Mouse (Mus musculus): ENCODE measurements around the gene Tram2. TPM values are rescaled to one million over a fixed set of nuclear protein-coding genes. Genes with fewer than 3 reads are reported as not detected.
A peak's percentile ranks its signal among the peaks of the same experiment; 100 is the strongest.

Tram2 gene
- total and polyA plus RNA-seq, 3 experiments: 0.54 to 2.9 TPM; not detected in 1

DNA sequence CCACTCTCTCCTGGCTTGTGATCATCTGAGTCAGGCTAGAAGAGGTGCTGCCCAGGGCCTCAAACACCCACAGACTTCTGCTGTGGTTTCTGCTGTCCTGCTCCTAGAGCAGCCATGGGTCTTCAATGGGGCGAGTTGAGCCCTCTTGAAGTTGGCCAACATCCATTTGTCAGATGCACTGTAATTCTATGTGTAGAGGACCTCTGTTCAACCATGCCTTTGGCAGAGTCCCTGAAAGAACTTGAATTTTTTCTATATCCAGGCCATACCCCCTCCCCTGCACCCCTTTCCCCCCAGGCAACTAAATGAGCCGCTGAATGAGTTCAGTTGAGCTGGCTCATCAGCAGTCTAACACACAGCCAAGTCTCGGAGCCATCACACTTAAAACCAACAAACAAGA, 39.5 kb downstream of the Tram2 start:
- TF ChIP-seq ETS1 (IDR thresholded peaks at IDR 0.05; ENCODE audit: low read depth, low read length): no peak
- no peak overlapping the region for H3K4me3 ChIP-seq (ENCODE audit: control insufficient read depth in 1 of 2, insufficient read depth in 1 of 2, low read depth in 2 of 2, low read length in 2 of 2)
- no peak overlapping the region for H3K27ac ChIP-seq (ENCODE audit: control insufficient read depth, low read depth, low read length)
- no peaks in the 10 kb centered on the region for H3K9me3 ChIP-seq (replicated peaks; ENCODE audit: insufficient read depth, low read length)
- H3K9ac ChIP-seq (ENCODE audit: control insufficient read depth, low read depth, low read length, poor library complexity, severe bottlenecking): no peak overlapping the region
- no peak for DNase-seq (ENCODE audit: low read depth, low spot score)
- no peaks in the 10 kb centered on the region for H3K27me3 ChIP-seq (ENCODE audit: control insufficient read depth in 1 of 2, insufficient read depth in 2 of 2, low read length in 2 of 2)
- H3K4me1 ChIP-seq (ENCODE audit: control insufficient read depth in 1 of 2, insufficient read depth in 2 of 2, low read length in 2 of 2): peaks cover 4% of the 10 kb centered on the region in 2 experiments
- H3K79me2 ChIP-seq (ENCODE audit: control insufficient read depth, insufficient read depth, low read length, poor library complexity): no peaks in the 10 kb centered on the region
- H3K36me3 ChIP-seq (ENCODE audit: control insufficient read depth in 1 of 2, insufficient read depth in 2 of 2, low read length in 2 of 2): peaks cover 0 to 4% of the 10 kb centered on the region in 2 experiments; a peak in 2 of 4 replicates

DNA sequence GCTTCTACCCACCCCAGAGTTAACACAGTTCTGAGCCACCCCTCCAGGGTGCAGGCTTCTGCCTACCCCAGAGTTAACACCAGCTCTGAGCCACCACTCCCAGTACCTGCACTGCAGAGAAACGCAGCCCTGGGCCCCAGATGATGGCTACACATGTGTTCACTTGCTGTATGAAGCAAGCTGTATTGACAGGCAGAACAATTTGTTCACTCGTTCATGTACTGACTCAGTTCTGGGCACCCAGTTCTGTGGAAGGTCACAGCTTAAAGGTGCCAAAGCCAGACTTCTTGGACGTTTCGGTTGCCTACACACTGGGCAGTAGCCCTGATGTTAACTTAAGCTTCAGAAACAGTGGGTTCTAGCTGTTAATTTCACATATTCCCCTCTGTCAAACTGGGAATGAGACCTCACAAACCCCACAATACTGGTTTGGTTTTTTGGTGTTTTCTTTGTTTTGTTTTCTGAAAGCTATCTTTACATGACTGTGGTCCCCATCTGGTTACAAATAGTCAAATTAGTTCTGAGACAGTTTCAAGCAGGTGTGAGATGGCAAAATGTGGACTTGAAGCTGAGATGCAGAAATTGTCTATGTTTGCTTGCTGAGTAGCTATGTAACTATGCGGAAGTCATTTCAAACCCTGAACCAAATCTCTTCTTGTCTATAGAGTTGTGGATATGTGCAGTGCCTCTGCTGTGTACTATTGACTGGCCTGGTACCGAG, 41.0 kb downstream of the Tram2 start:
- Histone ChIP-seq H3K4me1 (ENCODE audit: control insufficient read depth in 1 of 2, insufficient read depth in 2 of 2, low read length in 2 of 2) (no peaks in the 10 kb centered on the region), H3K9me3 (replicated peaks; ENCODE audit: insufficient read depth, low read length) (no peaks in the 10 kb centered on the region), H3K27ac (ENCODE audit: control insufficient read depth, low read depth, low read length) (no peak overlapping the region), H3K79me2 (ENCODE audit: control insufficient read depth, insufficient read depth, low read length, poor library complexity) (no peaks in the 10 kb centered on the region), H3K4me3 (ENCODE audit: control insufficient read depth in 1 of 2, insufficient read depth in 1 of 2, low read depth in 2 of 2, low read length in 2 of 2) (no peak overlapping the region), H3K36me3 (ENCODE audit: control insufficient read depth in 1 of 2, insufficient read depth in 2 of 2, low read length in 2 of 2) (no peaks in the 10 kb centered on the region), H3K9ac (ENCODE audit: control insufficient read depth, low read depth, low read length, poor library complexity, severe bottlenecking) (no peak overlapping the region), H3K27me3 (ENCODE audit: control insufficient read depth in 1 of 2, insufficient read depth in 2 of 2, low read length in 2 of 2) (no peaks in the 10 kb centered on the region)
- no peak for TF ChIP-seq SMC3 (IDR thresholded peaks at IDR 0.05; ENCODE audit: low read depth, low read length)
- no peak for TF ChIP-seq MAFK (IDR thresholded peaks at IDR 0.05; ENCODE audit: borderline replicate concordance, low read depth, low read length)
- no peak for DNase-seq (ENCODE audit: low read depth, low spot score)

DNA sequence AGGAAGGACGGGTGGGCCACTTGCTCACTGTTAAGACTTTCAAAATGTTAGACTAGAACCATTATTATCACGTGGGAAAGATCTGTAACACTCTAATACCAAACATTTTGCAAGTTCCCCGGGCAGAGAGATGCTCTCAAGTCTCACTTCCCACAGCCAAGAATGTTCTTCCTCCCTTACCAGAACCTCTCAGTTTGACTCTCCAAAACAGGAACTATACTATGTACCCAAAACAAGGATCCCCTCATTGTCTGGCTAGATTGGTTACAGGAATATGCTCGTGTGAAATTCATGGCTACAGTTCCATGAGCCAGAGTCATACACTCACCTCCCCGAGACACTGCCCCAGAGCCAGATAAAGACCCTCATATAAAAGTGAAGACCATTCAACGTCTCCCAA, 43.2 kb downstream of the Tram2 start:
- Histone ChIP-seq H3K9me3 (replicated peaks; ENCODE audit: insufficient read depth, low read length) (no peaks in the 10 kb centered on the region), H3K4me3 (ENCODE audit: control insufficient read depth in 1 of 2, insufficient read depth in 1 of 2, low read depth in 2 of 2, low read length in 2 of 2) (no peak overlapping the region), H3K9ac (ENCODE audit: control insufficient read depth, low read depth, low read length, poor library complexity, severe bottlenecking) (no peak overlapping the region), H3K4me1 (ENCODE audit: control insufficient read depth in 1 of 2, insufficient read depth in 2 of 2, low read length in 2 of 2) (no peaks in the 10 kb centered on the region), H3K27me3 (ENCODE audit: control insufficient read depth in 1 of 2, insufficient read depth in 2 of 2, low read length in 2 of 2) (no peaks in the 10 kb centered on the region), H3K27ac (ENCODE audit: control insufficient read depth, low read depth, low read length) (no peak overlapping the region), H3K79me2 (ENCODE audit: control insufficient read depth, insufficient read depth, low read length, poor library complexity) (no peaks in the 10 kb centered on the region), H3K36me3 (ENCODE audit: control insufficient read depth in 1 of 2, insufficient read depth in 2 of 2, low read length in 2 of 2) (no peaks in the 10 kb centered on the region)
- peak; percentile 32 for DNase-seq (ENCODE audit: low read depth, low spot score)
- TF ChIP-seq RCOR1 (IDR thresholded peaks at IDR 0.05; ENCODE audit: low read depth, low read length): no peak
- TF ChIP-seq CHD2 (IDR thresholded peaks at IDR 0.05; ENCODE audit: low read length): no peak
- TF ChIP-seq MYB (IDR thresholded peaks at IDR 0.05; ENCODE audit: low read depth, low read length): no peak
- TF ChIP-seq MYC (IDR thresholded peaks at IDR 0.05; ENCODE audit: low read depth, low read length): no peak
- TF ChIP-seq RAD21 (IDR thresholded peaks at IDR 0.05; ENCODE audit: low read depth, low read length): no peak
- TF ChIP-seq ZC3H11A (IDR thresholded peaks at IDR 0.05; ENCODE audit: low read depth, low read length): no peak
- no peak for TF ChIP-seq MAFK (IDR thresholded peaks at IDR 0.05; ENCODE audit: borderline replicate concordance, low read depth, low read length)
- TF ChIP-seq MAZ (IDR thresholded peaks at IDR 0.05; ENCODE audit: low read depth, low read length): no peak

Data from MEL (cell line).